Mouse (Mus musculus) testis, adult 2 months (tissue): ENCODE data around the gene Dtx4.

Experiments used
- CTCF ChIP-seq: fragments of 200-500 bp; IDR thresholded peaks from 2 replicates; pipeline ENCODE4 v1.5.1; 2012; ENCODE audit warnings: low read depth, mild to moderate bottlenecking, inconsistent platforms, low read length, moderate library complexity; ENCODE audit not compliant: control insufficient read depth, insufficient read depth, insufficient replicate concordance
- POLR2A ChIP-seq: fragments of 200-500 bp; IDR thresholded peaks from 2 replicates; pipeline ENCODE4 v1.6.1; 2012; ENCODE audit warnings: low read depth, mild to moderate bottlenecking, inconsistent platforms, low read length, moderate library complexity; ENCODE audit not compliant: control insufficient read depth

DNA sequence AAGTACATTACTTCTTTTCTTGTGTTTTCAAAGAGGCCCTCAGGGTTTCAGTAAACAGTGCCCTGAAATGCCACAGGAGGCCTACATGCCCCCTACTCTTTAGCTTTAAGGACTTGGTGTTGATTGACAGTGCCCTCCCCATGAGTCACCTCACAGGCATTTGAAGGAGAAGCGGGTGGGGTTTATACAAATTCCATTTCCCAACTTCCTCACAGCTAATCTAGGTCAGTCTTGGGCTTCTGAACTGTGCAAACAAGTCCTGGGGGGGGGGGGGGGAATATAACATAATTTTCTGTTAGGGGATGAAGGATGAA lies 37.6 kb downstream of the Dtx4 start:
- TF ChIP-seq CTCF (no peak), POLR2A (no peak)
